Mouse (Mus musculus): ENCODE results near the gene Prdm16. TPM values are rescaled to one million over a fixed set of nuclear protein-coding genes. Genes with fewer than 3 reads are reported as not detected.
A peak's percentile ranks its signal among the peaks of the same experiment; 100 is the strongest.

The Prdm16 gene
- polyA plus RNA-seq (2015; fragmentation: Nextera tagmentation; extraction: Ambion mirVana) = 22.0 and 22.1 TPM in 2 replicates

DNA sequence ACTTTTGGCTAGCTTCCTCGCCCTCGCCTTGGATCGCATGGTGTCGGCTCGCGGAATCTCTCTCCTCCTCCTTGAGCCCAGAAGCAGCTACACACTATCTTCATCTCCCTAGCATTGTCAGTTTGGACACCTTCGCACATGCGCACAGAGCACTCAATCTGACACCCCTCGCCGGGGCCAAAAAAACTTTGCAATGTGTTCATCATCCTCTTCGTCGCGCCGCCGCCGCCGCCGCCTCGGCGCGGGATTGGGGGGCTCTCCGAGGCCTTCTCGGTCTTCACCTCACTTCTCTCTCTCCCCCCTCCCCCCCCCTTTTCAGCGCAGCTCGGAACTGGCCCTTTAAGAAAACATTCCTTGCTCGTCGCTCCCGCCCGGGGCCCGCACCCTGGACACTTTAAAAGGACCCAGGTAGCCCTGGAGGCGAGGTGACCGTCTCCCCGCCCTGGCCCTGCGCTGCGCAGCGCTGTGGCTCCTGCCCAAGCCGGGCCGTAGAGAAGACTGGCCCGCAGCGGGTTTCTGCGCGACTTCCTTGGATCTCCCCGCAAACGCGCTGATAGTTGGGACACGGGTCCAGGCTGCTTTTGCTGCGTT, at the start of gene Prdm16:
Prdm16 (minus strand) TSS at position 153 of the 591 bp plus-strand sequence.
- Histone ChIP-seq H3K27me3 (peaks cover 98% of the 10 kb centered on the region), H3K36me3 (no peaks in the 10 kb centered on the region), H3K4me2 (peak within 1 kb of the TSS; percentile 93), H3K9me3 (replicated peaks) (no peaks in the 10 kb centered on the region), H3K4me1 (peaks cover 38% of the 10 kb centered on the region), H3K4me3 (replicated peaks) (peak within 1 kb of the TSS; percentile 64), H3K9ac (peak within 1 kb of the TSS; percentile 62), H3K27ac (peak within 1 kb of the TSS; percentile 94)
- WGBS = under 1% methylated on average over 47 of the region's 47 CpGs
- ATAC-seq (replicated peaks; ENCODE audit: low FRiP score) = peak; percentile 41; the same call in 1 of the 2 replicates

DNA sequence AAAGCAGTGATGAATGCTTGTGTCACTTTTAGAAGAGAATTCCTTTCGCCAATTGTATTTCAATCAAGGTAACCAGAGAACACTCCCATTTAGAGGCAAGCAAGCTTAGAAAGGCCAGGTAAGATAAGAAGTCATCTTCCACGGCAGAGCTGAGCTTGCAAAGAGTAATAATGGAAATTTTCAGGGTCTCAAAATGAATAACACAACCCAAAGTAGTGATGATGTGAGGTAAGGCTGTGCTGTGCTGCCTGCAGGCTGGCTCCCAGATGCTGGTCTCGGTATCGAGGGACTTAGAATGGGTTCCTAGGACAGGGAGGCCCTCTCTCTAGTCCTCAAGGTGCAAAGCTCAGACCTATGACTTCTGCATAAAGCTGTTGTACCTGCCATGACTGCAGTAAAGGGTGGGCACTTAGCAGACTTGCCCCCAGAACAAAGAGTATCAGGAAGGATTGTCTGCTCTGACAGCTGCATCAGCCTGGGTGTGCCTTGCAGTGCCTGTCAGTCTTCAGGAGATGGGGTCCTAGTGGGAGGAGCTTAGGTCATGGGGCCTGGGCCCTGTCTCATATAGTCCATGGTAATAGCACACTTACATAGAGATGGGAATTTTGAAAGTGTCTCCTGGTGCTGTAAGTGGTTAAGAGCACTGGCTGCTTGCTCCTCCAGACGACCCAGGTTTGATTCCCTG, 46.5 kb upstream of the Prdm16 start:
- Histone ChIP-seq H3K4me3 (replicated peaks) (no peak overlapping the region), H3K27ac (no peak overlapping the region), H3K9me3 (replicated peaks) (no peaks in the 10 kb centered on the region), H3K4me1 (0 out of 2 replicates have a peak, but pooled peaks cover 5% of the 10 kb centered on the region), H3K4me2 (no peak overlapping the region), H3K36me3 (no peaks in the 10 kb centered on the region), H3K9ac (no peak overlapping the region), H3K27me3 (peaks cover 62% of the 10 kb centered on the region)
- no peak for ATAC-seq (replicated peaks; ENCODE audit: low FRiP score)
- 80% methylated on average over 5 of the region's 5 CpGs for WGBS

DNA sequence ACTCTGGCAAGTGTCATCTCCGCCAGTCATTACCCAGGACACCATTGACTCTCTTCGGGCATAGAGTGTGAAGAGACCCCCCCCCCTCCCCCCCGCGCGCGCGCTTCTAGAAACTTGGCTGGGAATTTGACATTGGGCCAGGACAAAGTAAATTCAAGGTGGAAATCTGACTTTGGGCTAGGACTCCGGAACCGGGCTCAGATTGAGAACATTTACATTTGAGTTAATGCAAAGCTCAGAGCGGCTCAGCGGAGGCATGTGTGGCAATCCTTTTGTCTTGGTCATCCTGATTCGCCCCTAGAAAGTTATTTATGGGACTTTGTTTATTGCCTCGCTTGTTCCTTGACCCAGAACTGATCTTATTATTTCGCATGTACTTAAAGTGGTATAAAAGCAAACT, 45.6 kb upstream of the Prdm16 start:
- peaks cover 64% of the 10 kb centered on the region for H3K27me3 ChIP-seq
- no peaks in the 10 kb centered on the region for H3K9me3 ChIP-seq (replicated peaks)
- WGBS = 31% methylated on average over 14 of the region's 14 CpGs
- no peak overlapping the region for H3K27ac ChIP-seq
- no peak overlapping the region for H3K4me3 ChIP-seq (replicated peaks)
- no peak overlapping the region for H3K9ac ChIP-seq
- no peak overlapping the region for H3K4me2 ChIP-seq
- H3K36me3 ChIP-seq = no peaks in the 10 kb centered on the region
- 0 out of 2 replicates have a peak, but pooled peaks cover 5% of the 10 kb centered on the region for H3K4me1 ChIP-seq
- no peak for ATAC-seq (replicated peaks; ENCODE audit: low FRiP score)

DNA sequence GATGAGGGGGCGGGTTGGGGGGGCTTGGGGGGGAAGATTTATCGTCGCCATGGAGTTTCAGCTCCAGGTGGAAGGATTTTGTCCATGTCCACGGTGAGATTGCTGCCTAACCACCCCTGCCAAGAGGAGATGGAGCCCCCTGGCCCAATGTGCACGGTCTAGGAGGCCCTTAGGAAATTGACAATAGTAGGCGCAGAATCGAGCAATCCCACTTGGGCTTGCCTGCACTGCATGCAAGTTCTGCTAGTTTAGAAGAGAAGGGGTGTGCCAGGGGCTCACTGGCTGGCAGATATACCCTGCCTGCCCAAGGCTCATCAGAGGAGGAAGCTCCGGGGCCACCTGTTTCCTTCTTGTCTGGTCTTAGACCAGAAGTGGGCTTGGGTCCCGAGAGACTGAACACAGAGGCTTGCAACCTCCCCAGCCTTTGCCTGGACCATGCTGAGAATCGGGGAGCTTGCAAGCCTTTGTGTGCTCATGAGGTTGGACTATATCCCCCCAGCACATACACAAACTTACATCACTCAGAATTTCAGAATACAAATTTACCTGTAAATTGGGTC, 38.8 kb upstream of the Prdm16 start:
- Histone ChIP-seq H3K4me3 (replicated peaks) (no peak overlapping the region), H3K4me1 (peaks cover 18% of the 10 kb centered on the region), H3K36me3 (no peaks in the 10 kb centered on the region), H3K27me3 (peaks cover 83% of the 10 kb centered on the region), H3K4me2 (no peak overlapping the region), H3K27ac (no peak overlapping the region), H3K9me3 (replicated peaks) (no peaks in the 10 kb centered on the region), H3K9ac (no peak overlapping the region)
- ATAC-seq (replicated peaks; ENCODE audit: low FRiP score) = no peak
- 74% methylated on average over 10 of the region's 10 CpGs for WGBS

DNA sequence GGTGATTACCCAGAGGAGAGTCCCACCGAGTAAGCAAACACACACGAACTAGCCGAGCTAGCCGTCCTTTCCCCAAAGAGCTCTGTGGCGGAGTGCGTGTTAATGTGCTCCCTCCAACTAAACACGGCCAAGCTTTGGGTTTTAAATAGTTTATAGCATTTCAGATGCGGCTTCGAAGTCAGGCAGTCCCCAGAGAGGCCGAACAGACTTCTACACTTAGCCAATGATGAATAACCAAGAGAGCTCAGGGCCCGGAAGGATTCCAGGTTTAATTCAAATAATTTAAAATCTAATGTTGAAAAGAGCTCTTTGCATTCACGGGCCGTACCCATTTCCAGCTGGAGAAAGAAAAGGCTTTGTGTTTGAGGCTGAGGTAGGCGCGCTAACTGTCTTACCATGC, 38.3 kb upstream of the Prdm16 start:
- no peak overlapping the region for H3K4me2 ChIP-seq
- peaks cover 18% of the 10 kb centered on the region for H3K4me1 ChIP-seq
- H3K4me3 ChIP-seq (replicated peaks) = no peak overlapping the region
- H3K36me3 ChIP-seq = no peaks in the 10 kb centered on the region
- H3K27ac ChIP-seq = no peak overlapping the region
- H3K9ac ChIP-seq = no peak overlapping the region
- no peak for ATAC-seq (replicated peaks; ENCODE audit: low FRiP score)
- peaks cover 83% of the 10 kb centered on the region for H3K27me3 ChIP-seq
- no peaks in the 10 kb centered on the region for H3K9me3 ChIP-seq (replicated peaks)
- WGBS = 40% methylated on average over 15 of the region's 15 CpGs

DNA sequence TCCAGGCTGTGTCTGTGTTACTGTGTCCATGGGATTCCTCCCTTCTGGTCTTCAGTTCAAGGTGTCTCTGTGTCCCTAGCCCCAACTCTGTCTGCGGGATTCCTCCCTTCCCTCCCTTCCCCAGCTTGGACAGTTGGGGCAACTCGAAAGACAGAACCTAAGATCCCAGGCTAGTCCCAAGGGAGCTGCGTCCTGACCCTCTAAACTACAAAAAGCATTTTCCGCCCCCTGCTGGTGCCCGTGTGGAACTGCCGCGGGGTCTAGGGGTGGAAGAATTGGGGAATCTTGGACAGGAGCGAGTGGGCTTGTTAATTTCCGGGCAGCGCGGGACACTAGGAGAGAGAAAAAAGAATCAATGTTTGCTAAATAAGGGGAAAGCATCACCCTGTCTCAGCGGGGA, 37.9 kb upstream of the Prdm16 start:
- H3K9ac ChIP-seq = no peak overlapping the region
- H3K4me3 ChIP-seq (replicated peaks) = no peak overlapping the region
- no peak for ATAC-seq (replicated peaks; ENCODE audit: low FRiP score)
- H3K27ac ChIP-seq = no peak overlapping the region
- 4% methylated on average over 12 of the region's 12 CpGs for WGBS
- H3K27me3 ChIP-seq = peaks cover 82% of the 10 kb centered on the region
- no peaks in the 10 kb centered on the region for H3K36me3 ChIP-seq
- peaks cover 18% of the 10 kb centered on the region for H3K4me1 ChIP-seq
- no peak overlapping the region for H3K4me2 ChIP-seq
- no peaks in the 10 kb centered on the region for H3K9me3 ChIP-seq (replicated peaks)

DNA sequence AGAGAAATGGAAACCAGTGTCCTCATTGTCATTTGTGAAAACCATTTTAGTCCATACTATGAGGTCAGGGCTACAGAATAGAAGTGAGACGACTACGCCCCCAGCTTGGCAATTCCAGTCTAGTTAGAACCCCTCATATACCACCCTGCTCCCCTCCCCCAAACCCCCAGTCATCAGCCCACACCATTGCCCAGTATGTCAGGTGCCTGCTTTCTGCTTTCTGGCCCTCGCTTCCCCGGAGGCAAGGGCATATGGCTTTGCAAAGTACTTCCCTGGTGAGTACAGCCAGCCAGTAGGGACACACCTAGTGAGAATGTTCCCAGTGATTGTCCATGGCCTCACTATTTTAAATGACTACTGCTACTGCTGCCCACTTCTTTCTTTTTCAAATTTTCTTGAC, 37.3 kb upstream of the Prdm16 start:
- peaks cover 18% of the 10 kb centered on the region for H3K4me1 ChIP-seq
- H3K4me2 ChIP-seq = no peak overlapping the region
- no peak overlapping the region for H3K4me3 ChIP-seq (replicated peaks)
- no peak for ATAC-seq (replicated peaks; ENCODE audit: low FRiP score)
- no peak overlapping the region for H3K9ac ChIP-seq
- peaks cover 79% of the 10 kb centered on the region for H3K27me3 ChIP-seq
- no peaks in the 10 kb centered on the region for H3K36me3 ChIP-seq
- no peak overlapping the region for H3K27ac ChIP-seq
- WGBS = 73% methylated on average over 4 of the region's 4 CpGs
- H3K9me3 ChIP-seq (replicated peaks) = no peaks in the 10 kb centered on the region

DNA sequence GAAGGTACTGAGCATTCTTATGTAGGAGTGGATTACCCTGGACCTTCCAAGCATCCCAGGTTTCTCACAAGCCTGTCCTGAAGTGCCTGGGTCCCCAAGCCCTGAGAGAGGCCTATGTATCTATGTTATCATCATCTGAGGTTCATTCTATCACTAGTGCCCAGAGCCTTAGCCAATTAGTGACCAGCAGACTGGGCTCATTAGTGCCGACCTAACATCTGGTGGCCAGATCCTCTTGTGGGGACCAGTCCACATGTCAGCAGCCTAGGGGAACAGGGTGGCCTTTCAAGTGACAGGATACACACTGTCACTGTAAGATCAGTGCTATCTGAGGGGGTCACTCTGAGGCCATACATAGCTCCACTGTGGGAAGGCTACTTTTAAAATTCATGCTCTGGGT, 35.4 kb upstream of the Prdm16 start:
- Histone ChIP-seq H3K9me3 (replicated peaks) (no peaks in the 10 kb centered on the region), H3K27ac (peak overlapping the region; percentile 67), H3K4me1 (peaks cover 18% of the 10 kb centered on the region), H3K9ac (no peak overlapping the region), H3K27me3 (peaks cover 80% of the 10 kb centered on the region), H3K4me3 (replicated peaks) (no peak overlapping the region), H3K4me2 (no peak overlapping the region), H3K36me3 (no peaks in the 10 kb centered on the region)
- no peak for ATAC-seq (replicated peaks; ENCODE audit: low FRiP score)
- WGBS = 32% methylated on average over 1 of the region's 1 CpGs

DNA sequence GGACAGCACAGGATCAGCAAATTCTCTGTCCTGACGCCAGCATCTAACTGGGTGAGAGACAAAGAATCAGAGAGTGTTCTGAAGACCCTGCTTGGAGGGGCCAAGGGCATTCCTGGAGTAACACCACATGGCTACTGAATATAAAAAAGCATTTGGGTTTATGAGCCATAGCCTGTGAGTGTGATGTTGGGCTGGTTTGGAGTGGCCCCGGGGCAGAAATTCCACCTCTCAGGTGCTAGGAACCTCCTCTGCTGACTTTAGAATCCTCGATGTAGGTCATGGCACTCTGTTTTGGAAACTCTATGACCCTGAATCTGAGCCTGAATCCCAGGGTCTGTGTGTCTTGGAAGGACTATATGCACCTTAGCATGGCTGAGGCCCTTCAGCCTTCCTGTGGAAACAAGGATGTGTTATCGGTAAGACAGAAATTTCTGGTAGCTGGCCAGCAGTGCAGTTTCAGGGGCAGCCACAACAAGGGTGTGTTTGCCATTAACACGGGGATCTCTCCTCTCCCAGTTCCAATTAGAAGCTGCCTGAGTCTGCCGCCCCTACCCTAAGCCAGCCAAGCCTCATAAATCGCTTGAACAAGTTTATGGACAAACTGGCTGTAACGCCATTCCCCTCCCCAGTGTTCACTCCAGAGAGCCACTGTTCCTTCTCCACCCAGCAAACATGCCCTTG, 34.7 kb upstream of the Prdm16 start:
- H3K4me3 ChIP-seq (replicated peaks) = no peak overlapping the region
- peaks cover 18% of the 10 kb centered on the region for H3K4me1 ChIP-seq
- no peak overlapping the region; the same call in 1 of the 2 replicates for H3K4me2 ChIP-seq
- H3K9me3 ChIP-seq (replicated peaks) = no peaks in the 10 kb centered on the region
- no peaks in the 10 kb centered on the region for H3K36me3 ChIP-seq
- ATAC-seq (replicated peaks; ENCODE audit: low FRiP score) = peak; percentile 70
- H3K27ac ChIP-seq = peak overlapping the region; percentile 67; the same call in 1 of the 2 replicates
- H3K9ac ChIP-seq = no peak overlapping the region
- peaks cover 80% of the 10 kb centered on the region for H3K27me3 ChIP-seq
- WGBS = 14% methylated on average over 8 of the region's 8 CpGs

DNA sequence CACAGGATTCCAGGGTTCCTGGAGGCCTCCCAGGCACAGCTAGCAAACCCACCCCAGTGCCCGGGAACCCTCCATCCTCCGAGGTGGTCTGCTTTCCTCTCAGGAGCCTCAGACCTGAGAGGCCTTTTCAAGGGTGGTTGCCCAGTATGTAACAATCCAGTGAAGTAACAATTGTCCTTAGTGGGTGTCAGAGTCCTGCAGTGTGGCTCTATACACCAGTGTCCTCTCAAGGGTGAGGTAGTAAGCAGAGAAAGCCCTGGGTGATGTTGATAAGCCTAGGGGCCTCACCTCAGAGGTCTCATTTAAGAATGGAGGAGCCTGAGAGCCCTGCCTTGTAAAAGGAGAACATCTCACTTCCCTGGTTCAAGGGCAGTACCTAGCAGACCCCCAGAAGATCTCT, 31.1 kb upstream of the Prdm16 start, which contains the start of gene Actrt2:
Actrt2 (minus strand) TSS at position 101 of the 400 bp plus-strand sequence.
- no peak within 1 kb of the TSS for H3K4me2 ChIP-seq
- peaks cover 15% of the 10 kb centered on the region for H3K4me1 ChIP-seq
- 83% methylated on average over 2 of the region's 2 CpGs for WGBS
- no peak within 1 kb of the TSS for H3K4me3 ChIP-seq (replicated peaks)
- no peaks in the 10 kb centered on the region for H3K36me3 ChIP-seq
- H3K27me3 ChIP-seq = peaks cover 80% of the 10 kb centered on the region
- H3K9ac ChIP-seq = no peak within 1 kb of the TSS
- no peaks in the 10 kb centered on the region for H3K9me3 ChIP-seq (replicated peaks)
- no peak within 1 kb of the TSS for H3K27ac ChIP-seq
- no peak for ATAC-seq (replicated peaks; ENCODE audit: low FRiP score)

DNA sequence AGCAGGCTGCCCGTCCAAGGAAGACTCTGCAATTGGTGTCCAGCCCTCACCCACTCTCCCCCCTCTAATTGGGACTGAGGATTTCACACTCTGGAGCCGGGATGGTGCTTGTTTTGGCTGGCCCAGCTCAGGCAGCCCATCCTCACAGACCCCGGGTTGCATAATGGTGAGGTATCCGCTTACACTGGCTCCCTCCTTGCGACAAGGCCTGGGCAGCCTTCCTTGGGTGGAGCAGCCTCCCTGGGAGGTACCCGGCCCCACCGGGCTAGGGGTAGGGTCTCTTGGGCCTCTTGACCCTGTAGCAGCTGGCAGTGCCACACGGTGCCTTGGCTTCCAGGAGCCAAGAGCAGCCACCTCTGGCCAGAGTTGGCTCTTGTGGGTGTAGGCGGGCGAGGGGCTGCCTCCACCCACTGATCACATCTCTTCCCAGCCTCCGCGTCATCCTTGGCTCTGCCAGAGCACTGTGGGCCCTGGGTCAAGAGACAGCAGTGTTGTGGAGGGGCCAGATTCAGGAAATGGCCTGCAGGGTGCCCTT, 26.1 kb upstream of the Prdm16 start:
- H3K9me3 ChIP-seq (replicated peaks) = no peaks in the 10 kb centered on the region
- no peak overlapping the region for H3K4me3 ChIP-seq (replicated peaks)
- H3K27me3 ChIP-seq = peaks cover 86% of the 10 kb centered on the region
- no peak overlapping the region for H3K27ac ChIP-seq
- no peak for ATAC-seq (replicated peaks; ENCODE audit: low FRiP score)
- no peaks in the 10 kb centered on the region; the same call in 1 of the 2 replicates for H3K4me1 ChIP-seq
- H3K36me3 ChIP-seq = no peaks in the 10 kb centered on the region
- no peak overlapping the region for H3K9ac ChIP-seq
- 47% methylated on average over 12 of the region's 12 CpGs for WGBS
- H3K4me2 ChIP-seq = no peak overlapping the region

DNA sequence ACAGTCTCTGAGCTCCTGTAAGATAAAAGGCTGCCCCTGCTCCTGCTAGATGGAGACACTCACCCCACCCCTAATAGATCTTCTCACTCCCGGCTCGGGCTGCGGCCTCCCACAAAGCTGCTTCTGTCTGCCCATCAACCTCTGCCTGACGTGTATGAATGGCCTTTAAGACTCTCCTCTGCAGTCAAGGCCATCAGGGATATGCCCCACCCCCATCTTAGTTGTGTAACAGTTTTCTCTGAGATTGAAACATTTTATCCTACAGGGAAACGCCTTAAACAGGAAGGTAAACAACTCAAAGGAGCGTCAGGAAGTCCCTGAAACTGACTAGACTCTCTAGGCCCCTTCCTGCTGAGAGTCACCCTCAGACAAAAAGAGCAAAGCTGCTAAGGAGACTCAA, 24.6 kb upstream of the Prdm16 start:
- WGBS = 28% methylated on average over 6 of the region's 6 CpGs

More for the DNA sequence above, 24.6 kb upstream of the Prdm16 start:
- Histone ChIP-seq H3K27ac (no peak overlapping the region), H3K27me3 (peaks cover 85% of the 10 kb centered on the region), H3K36me3 (no peaks in the 10 kb centered on the region), H3K4me3 (replicated peaks) (no peak overlapping the region), H3K4me1 (no peaks in the 10 kb centered on the region; the same call in 1 of the 2 replicates), H3K9me3 (replicated peaks) (no peaks in the 10 kb centered on the region), H3K4me2 (no peak overlapping the region), H3K9ac (no peak overlapping the region)
- no peak for ATAC-seq (replicated peaks; ENCODE audit: low FRiP score)

All from kidney, embryonic 15.5 days (tissue).